Mouse (Mus musculus): Measurements from ENCODE around the gene Rsph14. TPM values are rescaled to one million over a fixed set of nuclear protein-coding genes. Genes with fewer than 3 reads are reported as not detected.
"Not testable (repeated sequence)": the region's sequence is repeated elsewhere in the genome, so short reads cannot be mapped to it uniquely, and the experiment has no call there.

Rsph14 gene
- polyA plus RNA-seq, 1 experiment from 2014 or later = 1.0 TPM

DNA sequence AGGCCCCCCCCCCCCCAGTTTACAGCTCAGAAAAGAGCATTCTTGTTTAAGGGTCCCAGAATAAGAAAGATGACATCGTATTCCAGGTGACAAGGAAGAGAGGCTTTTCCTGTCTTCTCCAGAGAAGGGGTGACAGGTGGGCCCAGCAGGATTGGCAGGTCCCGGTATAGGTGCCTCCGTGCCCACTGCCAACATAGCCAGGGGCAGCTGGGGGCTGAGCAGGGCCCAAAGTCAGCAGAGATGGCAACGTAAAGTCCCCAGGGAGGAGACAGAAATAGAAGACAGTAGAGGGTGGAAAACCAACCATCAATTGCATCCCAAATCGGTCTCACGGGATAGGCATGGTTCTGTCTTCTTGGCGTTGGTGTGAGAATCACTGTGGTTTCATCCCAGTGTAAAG, 16.3 kb upstream of the Rsph14 start:
- Histone ChIP-seq H3K36me3 (peaks cover 20% of the 10 kb centered on the region; the same call in 1 of the 2 replicates), H3K27me3 (ENCODE audit: insufficient read depth, poor library complexity, severe bottlenecking) (no peaks in the 10 kb centered on the region; the same call in 1 of the 2 replicates), H3K4me3 (no peak overlapping the region), H3K27ac (no peak overlapping the region), H3K9me3 (no peaks in the 10 kb centered on the region), H3K4me1 (replicated peaks) (peaks cover 19% of the 10 kb centered on the region; the same call in 1 of the 2 replicates)
- WGBS = 92% methylated on average over 7 of the region's 7 CpGs
- no peak for DNase-seq (ENCODE audit: low spot score)

DNA sequence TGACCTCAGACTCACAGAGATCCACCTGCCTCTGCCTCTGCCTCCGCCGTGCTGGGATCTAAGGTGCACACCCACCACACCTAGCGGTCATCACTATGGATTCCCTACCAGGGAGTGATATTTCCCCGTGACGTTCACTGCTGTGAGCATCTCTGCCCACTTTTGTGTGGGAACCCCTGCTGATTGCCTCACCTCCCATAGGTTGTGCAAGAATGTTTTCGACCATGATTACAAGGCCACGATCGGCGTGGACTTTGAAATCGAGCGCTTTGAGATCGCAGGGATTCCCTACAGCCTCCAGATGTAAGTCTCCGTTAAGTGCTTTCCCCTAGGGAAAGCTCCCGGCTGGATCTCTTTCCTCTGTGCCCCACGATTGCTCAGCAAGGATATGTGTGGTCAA, 13.4 kb upstream of the Rsph14 start:
- H3K27ac ChIP-seq = no peak overlapping the region
- H3K27me3 ChIP-seq (ENCODE audit: insufficient read depth, poor library complexity, severe bottlenecking) = no peaks in the 10 kb centered on the region
- WGBS = 93% methylated on average over 15 of the region's 15 CpGs
- H3K36me3 ChIP-seq = peaks cover 25% of the 10 kb centered on the region; the same call in 1 of the 2 replicates
- H3K4me1 ChIP-seq (replicated peaks) = peaks cover 16% of the 10 kb centered on the region; the same call in 1 of the 2 replicates
- no peaks in the 10 kb centered on the region for H3K9me3 ChIP-seq
- no peak for DNase-seq (ENCODE audit: low spot score)
- H3K4me3 ChIP-seq = no peak overlapping the region

DNA sequence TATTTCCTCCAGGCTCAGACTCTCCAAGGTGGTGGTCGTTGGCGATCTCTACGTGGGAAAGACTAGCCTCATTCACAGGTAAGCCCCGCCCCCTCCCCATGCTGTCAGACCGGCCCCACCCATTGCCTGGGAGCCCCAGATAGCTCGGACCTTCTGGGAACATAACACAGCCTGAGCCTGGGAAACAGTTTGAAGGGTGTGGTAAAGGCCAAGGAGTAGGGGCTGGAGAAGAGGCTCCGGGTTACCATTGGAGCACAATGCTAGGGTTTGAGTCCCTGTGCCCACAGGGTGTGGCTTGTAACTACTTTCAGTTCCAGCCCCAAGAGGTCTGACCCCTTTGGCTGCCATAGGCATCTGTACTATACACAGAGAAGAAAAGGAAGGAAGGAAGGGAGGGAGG, 12.1 kb upstream of the Rsph14 start:
- Histone ChIP-seq H3K4me1 (replicated peaks) (peaks cover 16% of the 10 kb centered on the region; the same call in 1 of the 2 replicates), H3K27me3 (ENCODE audit: insufficient read depth, poor library complexity, severe bottlenecking) (no peaks in the 10 kb centered on the region), H3K9me3 (no peaks in the 10 kb centered on the region), H3K36me3 (peaks cover 25% of the 10 kb centered on the region; the same call in 1 of the 2 replicates), H3K4me3 (no peak overlapping the region), H3K27ac (no peak overlapping the region)
- no peak for DNase-seq (ENCODE audit: low spot score)
- WGBS = 51% methylated on average over 7 of the region's 7 CpGs

DNA sequence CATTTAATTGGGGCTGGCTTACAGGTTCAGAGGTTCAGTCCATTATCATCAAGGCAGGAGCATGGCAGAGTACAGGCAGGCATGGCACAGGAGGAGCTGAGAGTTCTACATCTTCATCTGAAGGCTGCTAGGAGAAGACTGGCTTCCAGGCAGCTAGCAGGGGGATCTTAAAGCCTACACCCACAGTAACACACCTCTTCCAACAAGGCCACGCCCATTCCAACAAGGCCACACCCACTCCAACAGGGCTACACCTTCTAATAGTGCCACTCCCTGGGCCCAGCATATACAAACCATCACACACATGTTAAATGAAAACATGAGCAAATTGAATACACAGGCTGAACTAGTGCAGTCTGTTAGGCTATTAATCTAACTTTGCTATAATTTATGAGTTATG, 9.7 kb upstream of the Rsph14 start:
- not testable (repeated sequence) for H3K9me3 ChIP-seq; H3K27me3 ChIP-seq (ENCODE audit: insufficient read depth, poor library complexity, severe bottlenecking); DNase-seq (ENCODE audit: low spot score); H3K4me3 ChIP-seq; H3K27ac ChIP-seq
- 11% methylated on average over 1 of the region's 1 CpGs for WGBS
- Histone ChIP-seq H3K4me1 (replicated peaks) (peaks cover 29% of the 10 kb centered on the region), H3K36me3 (0 out of 2 replicates have a peak, but pooled peaks cover 22% of the 10 kb centered on the region)

DNA sequence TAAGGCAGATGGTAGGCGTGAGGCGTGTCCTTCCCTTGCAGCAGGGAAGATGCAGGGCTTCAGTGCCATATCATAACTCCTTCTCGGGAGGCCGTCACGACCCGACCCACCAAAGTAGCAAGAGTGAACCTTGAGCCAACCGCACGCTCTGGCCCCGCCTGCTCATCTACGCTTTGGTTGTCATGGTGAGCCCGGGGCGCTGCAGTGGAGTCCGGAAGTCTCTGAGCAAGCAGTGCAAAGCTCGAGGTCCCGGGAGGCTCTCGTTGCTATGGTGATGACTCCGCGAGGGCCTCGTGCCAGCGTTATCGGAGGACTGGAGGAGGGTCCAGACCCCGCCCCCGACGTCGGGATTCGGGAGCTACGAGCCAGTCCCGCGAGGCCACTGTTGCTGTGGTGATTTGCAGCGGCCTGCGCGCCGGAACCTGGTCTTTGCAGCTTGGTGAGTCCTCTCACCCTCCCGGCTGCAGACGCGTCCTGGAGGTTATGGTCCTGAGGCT, 4.5 kb upstream of the Rsph14 start, which contains the start of gene Rab36:
Rab36 (plus strand) TSS at position 176 of the 497 bp plus-strand sequence.
- Histone ChIP-seq H3K4me3 (peak within 1 kb of the TSS; percentile 60), H3K36me3 (no peaks in the 10 kb centered on the region), H3K9me3 (no peaks in the 10 kb centered on the region), H3K4me1 (replicated peaks) (peaks cover 59% of the 10 kb centered on the region), H3K27ac (peak within 1 kb of the TSS; percentile 92), H3K27me3 (ENCODE audit: insufficient read depth, poor library complexity, severe bottlenecking) (peaks cover 8% of the 10 kb centered on the region; the same call in 1 of the 2 replicates)
- DNase-seq (ENCODE audit: low spot score) = peak; percentile 100
- WGBS = under 1% methylated on average over 36 of the region's 36 CpGs

DNA sequence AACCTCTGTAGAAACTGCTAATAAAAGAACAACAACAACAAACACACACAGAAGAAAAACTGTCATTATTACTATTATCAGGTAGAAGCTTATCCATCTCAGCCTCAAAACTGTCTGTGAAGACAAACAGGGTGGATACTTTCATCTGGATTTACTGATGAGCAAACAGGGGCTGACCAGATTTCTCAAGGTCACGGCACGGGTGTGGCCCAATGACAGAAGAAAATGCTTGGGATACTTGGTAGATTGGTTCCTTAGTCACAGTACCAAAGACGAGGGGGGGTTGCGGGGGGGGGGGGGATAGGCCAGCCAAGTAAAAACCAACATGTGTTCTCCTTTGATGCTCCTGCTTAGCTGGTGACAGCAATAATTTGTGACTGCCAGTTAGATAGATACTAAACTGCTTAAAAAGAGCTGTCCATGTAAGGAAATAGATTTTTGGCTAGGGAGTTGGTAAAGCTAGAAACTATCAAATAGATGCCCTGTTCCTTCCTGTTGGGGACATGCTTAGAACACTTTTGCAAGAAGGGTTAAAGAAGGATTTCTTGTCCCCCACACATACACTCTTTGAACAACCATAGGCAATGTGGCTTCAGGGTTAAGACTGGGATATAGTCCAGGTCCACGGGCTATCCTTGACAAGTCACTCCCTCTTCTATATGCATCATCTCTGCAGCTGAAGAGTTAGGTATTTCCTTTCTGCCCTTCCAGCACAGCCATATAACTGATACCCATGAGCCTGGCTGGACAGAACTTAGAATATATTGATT, 856 bp downstream of the Rsph14 start:
- DNase-seq (ENCODE audit: low spot score) = no peak
- no peaks in the 10 kb centered on the region for H3K36me3 ChIP-seq
- H3K4me1 ChIP-seq (replicated peaks) = peaks cover 36% of the 10 kb centered on the region
- no peak overlapping the region for H3K4me3 ChIP-seq
- no peaks in the 10 kb centered on the region for H3K9me3 ChIP-seq
- H3K27me3 ChIP-seq (ENCODE audit: insufficient read depth, poor library complexity, severe bottlenecking) = peaks cover 8% of the 10 kb centered on the region; the same call in 1 of the 2 replicates
- H3K27ac ChIP-seq = no peak overlapping the region
- 82% methylated on average over 5 of the region's 5 CpGs for WGBS

DNA sequence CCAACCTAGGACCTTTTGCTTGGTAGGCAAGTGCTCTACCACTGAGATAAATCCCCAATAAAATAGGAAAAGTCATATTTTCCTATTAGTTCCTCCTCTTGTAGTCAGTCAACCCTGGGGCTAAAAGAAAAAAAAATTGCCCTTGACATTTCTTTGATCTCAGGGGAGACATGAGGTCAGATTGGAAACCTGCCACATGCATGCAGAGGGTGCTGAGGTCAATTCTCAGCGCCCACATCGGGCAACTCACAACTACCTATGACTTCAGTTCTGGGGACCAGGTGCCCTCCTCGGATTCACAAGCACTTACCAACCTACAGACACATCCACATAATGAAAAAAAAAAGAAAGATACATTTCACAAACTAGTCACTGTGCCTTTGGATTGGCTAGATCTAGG, 2.2 kb downstream of the Rsph14 start:
- Histone ChIP-seq H3K4me1 (replicated peaks) (peaks cover 27% of the 10 kb centered on the region), H3K4me3 (no peak overlapping the region), H3K27ac (no peak overlapping the region), H3K36me3 (no peaks in the 10 kb centered on the region), H3K27me3 (ENCODE audit: insufficient read depth, poor library complexity, severe bottlenecking) (no peaks in the 10 kb centered on the region), H3K9me3 (no peaks in the 10 kb centered on the region)
- 84% methylated on average over 3 of the region's 3 CpGs for WGBS
- DNase-seq (ENCODE audit: low spot score) = no peak

DNA sequence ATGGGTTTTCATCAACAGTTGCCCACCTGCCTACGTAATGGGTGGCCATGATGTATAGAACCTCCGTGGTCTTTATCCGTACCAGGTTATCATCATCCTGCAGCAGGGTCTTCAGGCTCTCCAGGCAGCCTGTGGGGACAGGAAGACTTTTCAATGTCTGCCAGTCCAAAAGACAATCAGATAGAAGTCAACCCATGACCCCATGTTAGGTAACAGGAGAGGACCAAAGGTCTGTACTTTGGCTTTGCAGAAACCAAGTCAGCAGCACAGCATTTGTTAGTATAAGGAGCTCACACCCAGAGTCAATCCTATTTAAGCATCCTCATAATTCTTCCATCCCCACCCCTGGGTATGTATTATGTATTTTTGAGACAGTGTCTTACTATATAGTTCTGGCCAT, 2.7 kb downstream of the Rsph14 start:
- no peaks in the 10 kb centered on the region for H3K36me3 ChIP-seq
- 94% methylated on average over 3 of the region's 3 CpGs for WGBS
- H3K9me3 ChIP-seq = no peaks in the 10 kb centered on the region
- no peak overlapping the region for H3K4me3 ChIP-seq
- DNase-seq (ENCODE audit: low spot score) = no peak
- H3K4me1 ChIP-seq (replicated peaks) = peaks cover 24% of the 10 kb centered on the region
- H3K27ac ChIP-seq = no peak overlapping the region
- no peaks in the 10 kb centered on the region for H3K27me3 ChIP-seq (ENCODE audit: insufficient read depth, poor library complexity, severe bottlenecking)

DNA sequence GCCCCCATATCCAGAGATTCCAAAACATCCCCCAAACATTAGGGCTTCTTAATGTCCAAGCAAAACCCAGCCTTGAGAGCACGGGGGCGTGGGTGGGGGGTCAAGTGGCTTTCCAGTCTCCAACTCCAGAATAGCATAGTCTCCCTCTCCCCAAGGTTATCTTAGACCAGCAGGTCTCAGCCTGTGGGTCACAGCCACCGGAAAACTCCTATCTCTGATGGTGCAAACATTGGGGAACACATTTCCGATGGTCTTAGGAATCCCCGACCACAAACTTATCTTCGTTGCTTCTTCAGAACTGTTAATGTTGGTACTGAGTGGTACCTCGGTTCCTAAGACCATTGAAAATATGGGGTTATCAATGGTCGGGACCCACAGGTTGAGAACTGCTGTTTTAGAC, 3.6 kb downstream of the Rsph14 start:
- Histone ChIP-seq H3K36me3 (no peaks in the 10 kb centered on the region), H3K4me3 (no peak overlapping the region), H3K27ac (no peak overlapping the region), H3K9me3 (no peaks in the 10 kb centered on the region), H3K27me3 (ENCODE audit: insufficient read depth, poor library complexity, severe bottlenecking) (no peaks in the 10 kb centered on the region), H3K4me1 (replicated peaks) (peaks cover 19% of the 10 kb centered on the region)
- WGBS = 89% methylated on average over 8 of the region's 8 CpGs
- DNase-seq (ENCODE audit: low spot score) = no peak

DNA sequence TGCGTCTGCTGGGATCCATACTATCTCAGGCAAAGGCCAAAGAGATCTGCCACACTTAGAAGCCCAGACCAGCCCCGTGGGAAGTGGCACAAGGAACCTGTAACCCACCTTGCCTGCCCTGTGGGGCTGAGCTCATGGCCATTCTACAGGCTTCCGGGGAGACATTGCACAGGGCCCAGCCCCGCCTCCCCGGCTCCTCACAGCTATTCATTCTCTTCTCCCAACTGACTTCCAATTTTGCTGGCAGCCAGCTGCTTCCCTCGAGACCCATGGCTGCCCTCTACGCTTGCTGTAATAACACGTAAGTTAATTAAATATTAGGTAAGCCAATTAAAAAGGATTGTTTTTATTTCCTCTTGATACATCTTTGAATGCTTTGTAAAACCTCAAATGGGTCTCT, 5.9 kb downstream of the Rsph14 start:
- H3K27me3 ChIP-seq (ENCODE audit: insufficient read depth, poor library complexity, severe bottlenecking) = no peaks in the 10 kb centered on the region
- no peaks in the 10 kb centered on the region for H3K9me3 ChIP-seq
- no peak overlapping the region for H3K27ac ChIP-seq
- 0 out of 2 replicates have a peak, but pooled peaks cover 3% of the 10 kb centered on the region for H3K4me1 ChIP-seq (replicated peaks)
- no peak overlapping the region for H3K4me3 ChIP-seq
- 71% methylated on average over 8 of the region's 8 CpGs for WGBS
- no peak for DNase-seq (ENCODE audit: low spot score)
- H3K36me3 ChIP-seq = no peaks in the 10 kb centered on the region

DNA sequence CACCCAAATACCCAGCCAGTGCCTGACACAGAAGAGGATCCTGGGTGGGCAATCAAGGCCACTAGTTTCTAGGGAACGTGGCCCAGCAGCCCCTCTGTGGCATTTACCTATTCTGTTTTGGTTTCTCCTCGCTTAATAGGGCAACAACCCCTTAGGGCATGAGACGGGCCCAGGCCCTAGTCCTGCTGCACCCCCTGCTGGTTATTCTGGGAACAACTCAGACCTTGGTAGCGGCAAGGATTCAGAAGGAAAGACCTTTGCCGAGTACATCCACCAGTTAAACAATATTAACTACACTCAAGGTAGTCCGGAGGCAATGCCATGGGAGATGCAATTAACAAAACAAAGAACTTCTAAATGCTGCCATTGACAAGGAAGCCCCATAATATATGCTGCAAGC, 11.2 kb downstream of the Rsph14 start:
- no peak overlapping the region for H3K27ac ChIP-seq
- no peaks in the 10 kb centered on the region for H3K9me3 ChIP-seq
- H3K4me3 ChIP-seq = no peak overlapping the region
- WGBS = 16% methylated on average over 6 of the region's 6 CpGs
- H3K4me1 ChIP-seq (replicated peaks) = 0 out of 2 replicates have a peak, but pooled peaks cover 3% of the 10 kb centered on the region
- DNase-seq (ENCODE audit: low spot score) = peak; percentile 75
- H3K27me3 ChIP-seq (ENCODE audit: insufficient read depth, poor library complexity, severe bottlenecking) = no peaks in the 10 kb centered on the region
- no peaks in the 10 kb centered on the region for H3K36me3 ChIP-seq

DNA sequence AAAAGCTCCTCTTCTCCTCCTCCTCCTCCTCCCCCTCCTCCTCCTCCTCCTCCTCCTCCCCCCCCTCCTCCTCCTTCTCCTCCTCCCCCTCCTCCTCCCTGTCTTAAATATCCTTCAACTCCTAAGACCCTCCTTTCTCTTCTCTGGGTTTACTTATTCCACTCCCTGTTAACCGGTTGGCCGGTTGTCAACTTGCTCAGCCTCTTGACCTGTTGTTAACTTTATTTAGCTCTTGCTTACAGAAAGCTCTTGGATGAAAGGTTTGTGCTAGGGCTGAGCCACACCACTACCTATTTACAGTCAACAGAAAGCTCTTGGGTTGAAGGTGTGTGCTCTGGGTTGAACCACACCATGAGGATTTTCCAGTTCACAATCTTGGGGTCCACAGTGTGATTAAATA, 12.1 kb downstream of the Rsph14 start:
- DNase-seq (ENCODE audit: low spot score) = no peak
- no peaks in the 10 kb centered on the region for H3K27me3 ChIP-seq (ENCODE audit: insufficient read depth, poor library complexity, severe bottlenecking)
- 74% methylated on average over 2 of the region's 2 CpGs for WGBS
- no peak overlapping the region for H3K4me3 ChIP-seq
- no peak overlapping the region for H3K27ac ChIP-seq
- 0 out of 2 replicates have a peak, but pooled peaks cover 2% of the 10 kb centered on the region for H3K36me3 ChIP-seq
- H3K4me1 ChIP-seq (replicated peaks) = peaks cover 5% of the 10 kb centered on the region; the same call in 1 of the 2 replicates
- no peaks in the 10 kb centered on the region for H3K9me3 ChIP-seq

DNA sequence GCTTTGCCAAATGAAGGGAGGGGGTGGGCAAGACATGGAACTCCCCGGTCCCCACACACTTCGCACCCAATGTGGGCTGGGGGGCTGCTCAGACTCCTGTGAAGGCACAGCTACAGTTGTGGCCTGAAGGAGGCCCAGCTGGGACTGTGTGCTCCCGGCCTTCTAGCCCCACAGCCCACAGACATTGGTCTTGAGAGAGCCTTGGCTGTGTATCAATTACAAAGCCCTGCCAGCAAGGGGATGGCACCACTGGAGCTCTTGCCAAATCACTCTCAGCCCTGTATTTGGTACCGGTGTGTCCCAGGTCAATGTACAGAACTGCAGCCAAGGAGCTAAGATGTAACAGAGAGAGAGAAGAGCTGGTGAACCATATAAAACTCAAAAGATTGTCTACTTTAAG, 15.9 kb downstream of the Rsph14 start:
- Histone ChIP-seq H3K36me3 (peaks cover 8% of the 10 kb centered on the region; the same call in 1 of the 2 replicates), H3K27ac (no peak overlapping the region), H3K9me3 (no peaks in the 10 kb centered on the region), H3K4me3 (no peak overlapping the region), H3K4me1 (replicated peaks) (peaks cover 8% of the 10 kb centered on the region; the same call in 1 of the 2 replicates), H3K27me3 (ENCODE audit: insufficient read depth, poor library complexity, severe bottlenecking) (no peaks in the 10 kb centered on the region)
- no peak for DNase-seq (ENCODE audit: low spot score)
- WGBS = 87% methylated on average over 4 of the region's 4 CpGs
